Mouse (Mus musculus): ENCODE measurements around the gene Gfra1. TPM values are rescaled to one million over a fixed set of nuclear protein-coding genes. Genes with fewer than 3 reads are reported as not detected.

The Gfra1 gene
- polyA plus RNA-seq, 1 experiment from 2014 or later: 3.2 TPM

- Histone ChIP-seq H3K27me3 (ENCODE audit: control insufficient read depth, insufficient read depth, low read length) (no peaks in the 10 kb centered on the region), H3K4me2 (ENCODE audit: low read length) (no peak overlapping the region), H3K4me1 (ENCODE audit: control insufficient read depth in 2 of 2, insufficient read depth in 2 of 2, low read length in 2 of 2) (no peaks in the 10 kb centered on the region; a peak in 1 of 4 replicates), H3K36me3 (ENCODE audit: control insufficient read depth, insufficient read depth, low read length) (no peaks in the 10 kb centered on the region), H3K9me3 (ENCODE audit: control insufficient read depth, low read length) (no peaks in the 10 kb centered on the region), H3K27ac (replicated peaks in 1 of 2; ENCODE audit: control insufficient read depth in 1 of 2, insufficient read depth in 1 of 2, low read depth in 2 of 2, low read length in 2 of 2) (no peak overlapping the region), H3K9ac (ENCODE audit: low read length) (no peak overlapping the region), H3K4me3 (ENCODE audit: control insufficient read depth in 1 of 2, insufficient read depth in 1 of 2, low read depth in 1 of 2, low read length in 2 of 2) (no peak overlapping the region)
- no peak for ATAC-seq (ENCODE audit: insufficient number of reproducible peaks, insufficient read depth, low FRiP score, low read depth)
- WGBS: 92% methylated on average over 4 of the region's 4 CpGs
These were observed 81.6 kb downstream of the Gfra1 start for GRCm38 (mm10) chr19:58374155-58374554.

- H3K27ac ChIP-seq (replicated peaks in 1 of 2; ENCODE audit: control insufficient read depth in 1 of 2, insufficient read depth in 1 of 2, low read depth in 2 of 2, low read length in 2 of 2): no peak overlapping the region
- H3K27me3 ChIP-seq (ENCODE audit: control insufficient read depth, insufficient read depth, low read length): no peaks in the 10 kb centered on the region
- no peak overlapping the region for H3K9ac ChIP-seq (ENCODE audit: low read length)
- H3K9me3 ChIP-seq (ENCODE audit: control insufficient read depth, low read length): no peaks in the 10 kb centered on the region
- H3K36me3 ChIP-seq (ENCODE audit: control insufficient read depth, insufficient read depth, low read length): no peaks in the 10 kb centered on the region
- no peaks in the 10 kb centered on the region for H3K4me1 ChIP-seq (ENCODE audit: control insufficient read depth in 2 of 2, insufficient read depth in 2 of 2, low read length in 2 of 2)
- ATAC-seq (ENCODE audit: insufficient number of reproducible peaks, insufficient read depth, low FRiP score, low read depth): no peak
- no peak overlapping the region for H3K4me2 ChIP-seq (ENCODE audit: low read length)
- WGBS: 37% methylated on average over 2 of the region's 2 CpGs
- H3K4me3 ChIP-seq (ENCODE audit: control insufficient read depth in 1 of 2, insufficient read depth in 1 of 2, low read depth in 1 of 2, low read length in 2 of 2): no peak overlapping the region
These were observed 87.2 kb downstream of the Gfra1 start for GRCm38 (mm10) chr19:58368513-58368912.

GRCm38 (mm10) chr19:58364688-58365087, 91.0 kb downstream of the Gfra1 start:
- H3K36me3 ChIP-seq (ENCODE audit: control insufficient read depth, insufficient read depth, low read length): no peaks in the 10 kb centered on the region
- no peak overlapping the region for H3K4me2 ChIP-seq (ENCODE audit: low read length)
- no peak overlapping the region for H3K9ac ChIP-seq (ENCODE audit: low read length)
- no peaks in the 10 kb centered on the region for H3K4me1 ChIP-seq (ENCODE audit: control insufficient read depth in 2 of 2, insufficient read depth in 2 of 2, low read length in 2 of 2)
- WGBS: 68% methylated on average over 9 of the region's 9 CpGs
- no peaks in the 10 kb centered on the region for H3K9me3 ChIP-seq (ENCODE audit: control insufficient read depth, low read length)
- H3K27ac ChIP-seq (replicated peaks in 1 of 2; ENCODE audit: control insufficient read depth in 1 of 2, insufficient read depth in 1 of 2, low read depth in 2 of 2, low read length in 2 of 2): no peak overlapping the region
- H3K4me3 ChIP-seq (ENCODE audit: control insufficient read depth in 1 of 2, insufficient read depth in 1 of 2, low read depth in 1 of 2, low read length in 2 of 2): no peak overlapping the region
- no peaks in the 10 kb centered on the region for H3K27me3 ChIP-seq (ENCODE audit: control insufficient read depth, insufficient read depth, low read length)
- ATAC-seq (ENCODE audit: insufficient number of reproducible peaks, insufficient read depth, low FRiP score, low read depth): no peak

- no peak overlapping the region for H3K27ac ChIP-seq (replicated peaks in 1 of 2; ENCODE audit: control insufficient read depth in 1 of 2, insufficient read depth in 1 of 2, low read depth in 2 of 2, low read length in 2 of 2)
- no peaks in the 10 kb centered on the region for H3K9me3 ChIP-seq (ENCODE audit: control insufficient read depth, low read length)
- no peak overlapping the region for H3K4me3 ChIP-seq (ENCODE audit: control insufficient read depth in 1 of 2, insufficient read depth in 1 of 2, low read depth in 1 of 2, low read length in 2 of 2)
- H3K36me3 ChIP-seq (ENCODE audit: control insufficient read depth, insufficient read depth, low read length): no peaks in the 10 kb centered on the region
- H3K9ac ChIP-seq (ENCODE audit: low read length): no peak overlapping the region
- no peak for ATAC-seq (ENCODE audit: insufficient number of reproducible peaks, insufficient read depth, low FRiP score, low read depth)
- no peaks in the 10 kb centered on the region for H3K4me1 ChIP-seq (ENCODE audit: control insufficient read depth in 2 of 2, insufficient read depth in 2 of 2, low read length in 2 of 2)
- WGBS: 52% methylated on average over 1 of the region's 1 CpGs
- no peaks in the 10 kb centered on the region for H3K27me3 ChIP-seq (ENCODE audit: control insufficient read depth, insufficient read depth, low read length)
- no peak overlapping the region for H3K4me2 ChIP-seq (ENCODE audit: low read length)
These were observed 94.7 kb downstream of the Gfra1 start for GRCm38 (mm10) chr19:58360982-58361381.

- Histone ChIP-seq H3K9ac (ENCODE audit: low read length) (no peak overlapping the region), H3K4me1 (ENCODE audit: control insufficient read depth in 2 of 2, insufficient read depth in 2 of 2, low read length in 2 of 2) (no peaks in the 10 kb centered on the region), H3K9me3 (ENCODE audit: control insufficient read depth, low read length) (no peaks in the 10 kb centered on the region), H3K4me2 (ENCODE audit: low read length) (no peak overlapping the region), H3K36me3 (ENCODE audit: control insufficient read depth, insufficient read depth, low read length) (no peaks in the 10 kb centered on the region), H3K27me3 (ENCODE audit: control insufficient read depth, insufficient read depth, low read length) (no peaks in the 10 kb centered on the region), H3K4me3 (ENCODE audit: control insufficient read depth in 1 of 2, insufficient read depth in 1 of 2, low read depth in 1 of 2, low read length in 2 of 2) (no peak overlapping the region), H3K27ac (replicated peaks in 1 of 2; ENCODE audit: control insufficient read depth in 1 of 2, insufficient read depth in 1 of 2, low read depth in 2 of 2, low read length in 2 of 2) (no peak overlapping the region)
- WGBS: 74% methylated on average over 13 of the region's 13 CpGs
- no peak for ATAC-seq (ENCODE audit: insufficient number of reproducible peaks, insufficient read depth, low FRiP score, low read depth)
These were observed 97.6 kb downstream of the Gfra1 start for GRCm38 (mm10) chr19:58358063-58358462.

- H3K27ac ChIP-seq (replicated peaks in 1 of 2; ENCODE audit: control insufficient read depth in 1 of 2, insufficient read depth in 1 of 2, low read depth in 2 of 2, low read length in 2 of 2): no peak overlapping the region
- no peaks in the 10 kb centered on the region for H3K9me3 ChIP-seq (ENCODE audit: control insufficient read depth, low read length)
- no peaks in the 10 kb centered on the region for H3K4me1 ChIP-seq (ENCODE audit: control insufficient read depth in 2 of 2, insufficient read depth in 2 of 2, low read length in 2 of 2)
- no peak overlapping the region for H3K9ac ChIP-seq (ENCODE audit: low read length)
- no peaks in the 10 kb centered on the region for H3K27me3 ChIP-seq (ENCODE audit: control insufficient read depth, insufficient read depth, low read length)
- WGBS: 50% methylated on average over 2 of the region's 2 CpGs
- no peaks in the 10 kb centered on the region for H3K36me3 ChIP-seq (ENCODE audit: control insufficient read depth, insufficient read depth, low read length)
- no peak overlapping the region for H3K4me2 ChIP-seq (ENCODE audit: low read length)
- H3K4me3 ChIP-seq (ENCODE audit: control insufficient read depth in 1 of 2, insufficient read depth in 1 of 2, low read depth in 1 of 2, low read length in 2 of 2): no peak overlapping the region
- no peak for ATAC-seq (ENCODE audit: insufficient number of reproducible peaks, insufficient read depth, low FRiP score, low read depth)
These were observed 101.8 kb downstream of the Gfra1 start for GRCm38 (mm10) chr19:58353953-58354352.

GRCm38 (mm10) chr19:58353260-58353870, 102.3 kb downstream of the Gfra1 start:
- H3K9ac ChIP-seq (ENCODE audit: low read length): no peak overlapping the region
- H3K9me3 ChIP-seq (ENCODE audit: control insufficient read depth, low read length): no peaks in the 10 kb centered on the region
- H3K4me2 ChIP-seq (ENCODE audit: low read length): no peak overlapping the region
- H3K4me1 ChIP-seq (ENCODE audit: control insufficient read depth in 2 of 2, insufficient read depth in 2 of 2, low read length in 2 of 2): no peaks in the 10 kb centered on the region
- no peak overlapping the region for H3K27ac ChIP-seq (replicated peaks in 1 of 2; ENCODE audit: control insufficient read depth in 1 of 2, insufficient read depth in 1 of 2, low read depth in 2 of 2, low read length in 2 of 2)
- ATAC-seq (ENCODE audit: insufficient number of reproducible peaks, insufficient read depth, low FRiP score, low read depth): no peak
- no peak overlapping the region for H3K4me3 ChIP-seq (ENCODE audit: control insufficient read depth in 1 of 2, insufficient read depth in 1 of 2, low read depth in 1 of 2, low read length in 2 of 2)
- H3K36me3 ChIP-seq (ENCODE audit: control insufficient read depth, insufficient read depth, low read length): no peaks in the 10 kb centered on the region
- WGBS: 74% methylated on average over 13 of the region's 13 CpGs
- H3K27me3 ChIP-seq (ENCODE audit: control insufficient read depth, insufficient read depth, low read length): no peaks in the 10 kb centered on the region

GRCm38 (mm10) chr19:58349890-58350408, 105.8 kb downstream of the Gfra1 start:
- WGBS: 65% methylated on average over 5 of the region's 5 CpGs
- no peaks in the 10 kb centered on the region for H3K27me3 ChIP-seq (ENCODE audit: control insufficient read depth, insufficient read depth, low read length)
- H3K4me2 ChIP-seq (ENCODE audit: low read length): no peak overlapping the region
- no peaks in the 10 kb centered on the region for H3K36me3 ChIP-seq (ENCODE audit: control insufficient read depth, insufficient read depth, low read length)
- no peaks in the 10 kb centered on the region for H3K4me1 ChIP-seq (ENCODE audit: control insufficient read depth in 2 of 2, insufficient read depth in 2 of 2, low read length in 2 of 2)
- H3K27ac ChIP-seq (replicated peaks in 1 of 2; ENCODE audit: control insufficient read depth in 1 of 2, insufficient read depth in 1 of 2, low read depth in 2 of 2, low read length in 2 of 2): no peak overlapping the region
- H3K4me3 ChIP-seq (ENCODE audit: control insufficient read depth in 1 of 2, insufficient read depth in 1 of 2, low read depth in 1 of 2, low read length in 2 of 2): no peak overlapping the region
- no peak overlapping the region for H3K9ac ChIP-seq (ENCODE audit: low read length)
- ATAC-seq (ENCODE audit: insufficient number of reproducible peaks, insufficient read depth, low FRiP score, low read depth): no peak
- no peaks in the 10 kb centered on the region for H3K9me3 ChIP-seq (ENCODE audit: control insufficient read depth, low read length)
